Mouse (Mus musculus) frontal cortex, adult 2 months (tissue): ENCODE measurements at regions not wholly inside any gene's neighbourhood (a gene's known extent, or its start where the extent isn't known, plus 50 kb on each side); places are given as distances from the start of the nearest gene placed in this dataset.

Experiments
- DNase-seq, 2 experiments: peaks; one replicate each; pipeline ENCODE4 v3.0.0; 2022; ENCODE audit warnings: low spot score in 1 of 2; ENCODE audit errors: extremely low spot score in 1 of 2

DNA sequence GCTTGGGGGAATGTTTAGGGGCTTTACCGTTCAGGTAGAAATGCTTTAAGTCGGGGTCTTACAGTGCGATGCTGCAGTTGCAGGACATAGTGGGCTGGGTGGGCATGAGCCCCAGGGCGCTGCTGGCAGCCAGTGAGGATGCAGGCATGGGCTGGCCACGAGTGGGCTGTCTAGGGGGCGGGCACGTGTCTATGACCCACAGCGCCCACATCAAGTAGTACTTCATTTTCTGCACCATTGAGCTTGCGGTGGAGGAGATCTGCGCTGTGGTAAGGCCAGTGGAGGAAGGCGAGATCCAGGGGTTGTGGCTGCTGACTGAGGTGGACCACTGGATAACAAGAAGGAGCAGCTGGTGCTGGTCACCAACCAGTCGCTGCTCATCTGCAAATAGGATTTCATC is 52.4 kb upstream of the Olfr291 start:
- DNase-seq, result no peak

DNA sequence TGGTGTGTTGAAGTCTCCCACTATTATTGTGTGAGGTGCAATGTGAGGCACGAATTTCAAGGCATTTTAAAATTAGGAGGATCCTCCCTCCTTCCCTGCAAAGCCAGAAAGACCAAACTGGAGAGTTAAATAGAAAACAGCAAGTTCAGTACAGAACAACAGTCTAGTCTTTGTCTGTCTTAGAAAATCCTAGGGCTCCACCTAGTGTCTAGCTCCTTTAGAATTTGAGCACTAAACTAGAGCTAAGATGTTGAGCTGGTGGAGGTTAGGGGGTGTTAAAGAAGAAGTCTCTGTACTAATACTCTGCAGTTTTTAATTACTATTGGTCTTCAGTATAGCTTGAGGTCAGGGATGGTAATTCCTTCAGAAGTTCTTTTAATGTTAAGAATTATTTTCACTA is 58.7 kb upstream of the Olfr291 start:
- DNase-seq, result peak in 1 of 2 experiments; percentile 85

DNA sequence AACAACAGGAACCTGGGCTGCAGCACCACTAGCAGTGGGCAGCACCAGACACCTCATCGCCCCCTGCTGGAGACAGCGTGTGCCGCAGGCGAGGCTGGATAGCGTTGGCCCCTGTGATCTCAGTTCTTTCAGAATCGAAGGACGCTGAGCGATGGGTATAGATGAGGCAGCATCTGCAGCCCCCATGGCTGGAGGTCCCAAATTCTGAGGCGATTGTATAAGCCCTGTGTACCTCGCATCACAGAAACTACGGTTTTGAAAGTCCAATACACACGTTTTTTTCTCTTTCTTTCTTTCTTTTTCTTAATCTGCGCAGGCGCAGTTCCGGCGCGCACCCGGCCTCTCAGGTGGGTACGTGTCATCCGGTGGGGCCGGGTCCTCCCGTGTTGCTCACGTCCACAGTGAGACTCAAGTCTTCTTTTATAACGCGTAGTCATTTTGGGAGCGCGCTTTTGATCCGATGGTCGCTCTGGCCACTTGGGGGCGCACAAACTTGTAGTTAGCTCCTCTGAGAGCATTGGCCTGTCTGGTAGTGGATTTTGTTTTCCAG is 74.0 kb upstream of the Olfr291 start:
- peak; percentile 88 to 92 for DNase-seq

DNA sequence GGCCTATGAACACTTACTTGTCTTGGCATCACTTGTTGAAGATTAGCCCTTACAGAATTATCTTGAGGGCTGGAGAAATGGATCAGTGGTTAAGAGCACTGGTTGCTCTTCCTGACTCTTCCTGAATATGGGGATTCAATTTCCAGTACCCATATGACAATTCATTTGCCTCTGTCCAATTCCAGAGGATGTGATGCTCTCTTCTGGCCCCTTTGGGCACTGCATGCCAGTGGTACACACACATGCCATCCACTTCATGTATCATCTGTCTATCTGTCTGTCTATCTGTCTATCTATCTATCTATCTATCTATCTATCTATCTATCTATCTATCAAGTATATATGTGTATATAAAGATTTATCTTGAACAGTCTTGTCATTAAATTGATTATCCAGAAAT is 75.7 kb upstream of the Olfr291 start:
- no peak for DNase-seq

DNA sequence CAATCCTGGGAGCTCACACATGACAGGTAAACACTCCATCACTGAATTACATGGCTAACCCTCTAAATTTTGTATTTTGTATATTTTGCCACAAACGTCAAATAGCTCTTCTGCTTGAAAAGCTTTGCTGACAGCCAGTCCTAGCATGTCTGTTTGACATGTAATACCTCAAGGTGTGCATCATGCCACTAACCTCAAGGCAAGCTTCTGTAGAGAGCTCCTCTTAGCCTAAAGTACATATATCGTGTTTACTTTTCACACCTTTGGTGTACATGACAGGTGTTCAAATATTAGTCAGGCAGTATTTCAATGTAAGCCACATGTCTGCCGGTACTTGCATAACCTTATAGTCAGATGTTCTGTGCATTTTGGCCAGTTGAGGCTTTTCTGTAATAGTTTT is 66.5 kb upstream of the Zfand6 start:
- no peak for DNase-seq

DNA sequence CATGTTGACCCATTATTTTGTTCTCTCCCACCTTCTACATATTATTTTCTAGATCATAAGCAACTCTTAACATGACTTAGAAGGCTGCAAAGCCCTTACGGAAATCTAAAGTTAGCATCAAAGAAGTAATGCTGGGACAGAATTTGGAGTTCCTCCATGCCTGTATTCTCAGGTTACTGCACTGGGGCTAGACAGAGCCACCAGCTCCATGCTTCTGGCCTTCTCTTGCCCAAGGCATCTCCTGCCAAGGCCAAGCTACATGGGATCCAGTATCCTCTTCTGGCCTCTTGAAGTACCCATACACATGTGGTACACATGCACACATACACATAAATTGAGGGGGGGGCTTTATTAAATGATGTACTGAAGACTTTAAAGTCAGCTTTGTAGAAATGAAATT is 63.6 kb upstream of the Zfand6 start:
- DNase-seq, result no peak

DNA sequence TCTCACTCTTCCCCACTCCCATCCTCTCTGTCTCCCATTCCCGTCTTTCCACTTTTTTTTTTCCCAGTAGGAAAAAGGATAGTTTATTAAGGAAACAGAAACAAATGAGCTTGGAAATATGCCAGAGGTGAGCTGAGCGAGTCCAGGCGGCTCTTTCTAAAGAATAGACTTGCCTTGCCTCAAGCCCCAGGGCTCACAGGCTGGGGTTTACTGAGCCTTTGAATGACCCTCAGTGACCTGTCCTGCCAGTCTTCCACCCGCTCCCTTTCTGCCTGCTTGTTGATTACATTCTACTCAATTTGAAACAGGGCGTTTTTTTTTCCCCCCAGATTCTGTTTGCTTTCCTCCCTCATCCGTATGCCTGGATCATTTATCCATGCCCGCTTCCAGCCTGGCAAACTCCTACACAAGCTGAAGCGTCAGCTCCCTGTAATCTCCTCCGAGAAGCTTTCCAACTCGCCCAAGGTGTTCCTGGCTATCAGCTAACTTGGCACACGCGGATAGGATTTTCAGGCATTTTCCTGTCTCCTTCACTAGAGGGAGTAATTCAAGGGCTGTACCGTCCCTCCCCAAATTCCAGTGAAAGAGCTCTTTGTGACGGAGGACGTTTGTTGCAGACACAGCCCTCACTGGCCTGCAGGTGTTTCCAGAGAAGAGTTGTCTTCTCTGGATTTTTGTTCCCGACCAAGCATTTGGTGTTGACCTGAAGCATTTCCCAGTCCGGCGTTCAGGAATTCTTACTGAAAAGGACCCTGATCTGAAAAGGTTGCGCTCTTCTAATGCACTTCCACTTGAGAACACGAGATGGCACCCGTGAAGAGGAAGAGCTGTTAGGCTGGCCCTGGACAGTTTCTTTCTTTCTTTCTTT is 59.9 kb upstream of the Zfand6 start:
- DNase-seq, result peak; percentile 29 to 83

DNA sequence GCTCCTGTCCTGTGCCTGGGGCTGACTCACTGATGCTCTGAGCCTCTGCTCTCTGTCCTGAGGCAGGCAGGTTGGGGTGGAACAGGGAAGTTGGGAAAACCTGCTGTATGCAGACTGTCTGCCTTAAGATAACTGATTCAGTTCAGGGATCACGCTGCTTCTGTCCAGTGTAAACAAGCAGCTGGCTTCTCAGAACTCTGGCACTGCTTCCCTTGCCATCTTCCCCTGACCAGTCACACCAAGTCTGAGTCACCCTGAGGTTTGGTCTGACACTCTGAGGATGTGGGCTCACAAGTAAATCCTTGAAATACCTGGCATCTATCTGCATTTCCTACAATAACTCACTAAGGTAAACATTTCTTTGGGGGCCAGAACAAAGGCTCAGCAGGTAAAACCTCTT is 58.1 kb upstream of the Zfand6 start:
- DNase-seq, result no peak

DNA sequence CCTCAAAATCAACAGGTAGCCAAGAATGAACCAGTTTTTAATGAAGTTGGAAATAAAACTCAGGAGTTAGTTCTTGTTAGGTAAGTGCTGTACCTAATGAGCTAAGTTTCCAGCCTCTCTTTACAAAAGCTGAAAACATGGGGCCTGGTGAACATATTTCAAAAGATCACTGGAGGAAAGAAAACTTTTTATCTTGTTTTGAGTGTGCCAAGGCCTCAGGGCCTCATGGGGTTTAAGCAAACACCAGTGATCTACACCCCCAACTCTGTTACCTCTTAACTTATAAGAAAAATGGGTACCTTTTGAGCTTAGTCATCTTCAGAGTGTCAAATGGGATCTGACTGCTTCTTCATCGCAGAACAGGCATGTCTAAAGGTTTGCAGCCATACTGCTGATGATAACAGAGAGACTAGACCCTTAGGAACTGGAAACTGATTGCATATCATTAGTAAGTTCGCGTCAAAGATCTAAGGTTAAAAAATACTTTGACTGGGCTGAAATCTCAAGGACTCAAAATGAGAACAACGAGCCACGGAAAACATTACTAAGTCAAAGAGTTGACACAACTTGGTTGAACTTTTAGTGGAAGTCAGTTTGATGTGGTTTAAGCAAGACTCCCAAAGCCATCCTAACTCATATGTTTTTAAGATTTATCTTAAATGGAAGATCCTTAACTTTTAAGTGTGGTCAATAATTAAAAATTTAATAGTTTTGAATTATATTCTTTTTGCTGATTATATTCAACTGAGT is 54.7 kb upstream of the Zfand6 start:
- DNase-seq, result no peak

DNA sequence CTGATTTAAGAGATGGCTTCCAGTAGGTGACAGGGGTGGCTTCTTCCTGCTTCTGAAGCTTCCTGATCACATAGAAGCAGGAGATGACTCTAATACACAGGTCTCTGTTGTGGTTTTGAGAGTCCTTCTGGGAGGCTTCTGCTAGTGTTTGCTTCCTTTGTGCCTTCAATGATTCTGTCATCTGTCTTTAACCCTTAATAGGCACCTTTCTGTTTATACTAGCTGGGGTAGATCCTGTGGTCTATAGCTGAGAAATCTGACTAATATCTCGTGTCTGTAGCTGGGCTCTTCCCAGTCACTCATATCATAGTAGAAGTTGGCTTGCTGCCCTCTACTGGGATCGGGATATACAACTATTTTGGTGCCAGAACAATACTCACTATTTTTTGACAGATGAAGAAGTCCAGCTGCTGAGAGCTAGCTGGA is 50.2 kb upstream of the Zfand6 start:
- DNase-seq, result peak in 1 of 2 experiments; percentile 37
